Mouse (Mus musculus): ENCODE data around the gene Slc25a34. TPM values are rescaled to one million over a fixed set of nuclear protein-coding genes. Genes with fewer than 3 reads are reported as not detected.

The Slc25a34 gene
- polyA plus RNA-seq, 2 experiments = 0.03 TPM; not detected in 1

DNA sequence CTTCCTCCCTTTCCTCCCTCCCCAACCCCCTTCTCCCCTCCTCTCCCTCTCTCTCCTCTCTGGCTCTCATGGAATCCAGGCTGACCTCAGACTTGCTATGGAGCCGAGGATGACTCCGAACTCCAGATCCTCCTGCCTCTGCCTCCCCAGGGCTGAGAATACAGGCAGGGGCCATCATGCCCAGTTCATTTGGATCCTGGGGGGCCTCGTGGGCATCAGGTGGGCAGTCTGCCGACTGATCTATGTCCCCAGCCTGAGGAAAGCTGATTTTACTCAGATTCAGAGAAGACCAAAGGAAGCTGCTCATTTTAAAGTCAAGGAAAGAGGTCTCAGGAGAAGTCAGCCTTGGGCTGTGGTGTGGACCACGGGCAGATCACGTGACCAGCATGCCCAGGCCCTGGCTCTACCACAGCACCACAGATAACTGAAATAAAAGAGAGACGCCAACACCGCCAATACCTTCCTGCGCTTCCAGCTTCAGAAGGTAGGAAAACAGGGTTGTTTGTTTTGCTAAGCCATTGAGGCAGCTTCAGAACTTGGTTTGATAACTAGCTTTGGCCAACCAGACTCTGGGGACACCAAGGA is 4.2 kb downstream of the Slc25a34 start:
- H3K4me1 ChIP-seq (replicated peaks; ENCODE audit: control insufficient read depth in 2 of 2, insufficient read depth in 2 of 2, low read length in 1 of 2) = peaks cover 0 to 2% of the 10 kb centered on the region in 2 experiments; a peak in 1 of 4 replicates
- WGBS (ENCODE audit: insufficient replicate concordance) = 61% methylated on average over 9 of the region's 9 CpGs
- TF ChIP-seq EP300 (IDR thresholded peaks at IDR 0.05; ENCODE audit: low read depth) (no peak), CTCF (IDR thresholded peaks at IDR 0.05; ENCODE audit: low read depth) (no peak)
- H3K36me3 ChIP-seq (replicated peaks; ENCODE audit: control insufficient read depth, insufficient read depth, low read depth) = no peaks in the 10 kb centered on the region
- no peak overlapping the region for H3K4me2 ChIP-seq (ENCODE audit: low read depth)
- no peaks in the 10 kb centered on the region for H3K27me3 ChIP-seq (ENCODE audit: control insufficient read depth, insufficient read depth, low read length)
- no peak overlapping the region for H3K27ac ChIP-seq
- H3K4me3 ChIP-seq (ENCODE audit: insufficient read depth in 1 of 2, low read depth in 2 of 2, low read length in 2 of 2) = no peak overlapping the region
- H3K9ac ChIP-seq (replicated peaks) = no peak overlapping the region
- DNase-seq (ENCODE audit: low read depth in 3 of 3, low spot score in 3 of 3) (no peak), ATAC-seq (ENCODE audit: insufficient read depth) (no peak)
- H3K9me3 ChIP-seq (ENCODE audit: control insufficient read depth, low read length) = no peaks in the 10 kb centered on the region

DNA sequence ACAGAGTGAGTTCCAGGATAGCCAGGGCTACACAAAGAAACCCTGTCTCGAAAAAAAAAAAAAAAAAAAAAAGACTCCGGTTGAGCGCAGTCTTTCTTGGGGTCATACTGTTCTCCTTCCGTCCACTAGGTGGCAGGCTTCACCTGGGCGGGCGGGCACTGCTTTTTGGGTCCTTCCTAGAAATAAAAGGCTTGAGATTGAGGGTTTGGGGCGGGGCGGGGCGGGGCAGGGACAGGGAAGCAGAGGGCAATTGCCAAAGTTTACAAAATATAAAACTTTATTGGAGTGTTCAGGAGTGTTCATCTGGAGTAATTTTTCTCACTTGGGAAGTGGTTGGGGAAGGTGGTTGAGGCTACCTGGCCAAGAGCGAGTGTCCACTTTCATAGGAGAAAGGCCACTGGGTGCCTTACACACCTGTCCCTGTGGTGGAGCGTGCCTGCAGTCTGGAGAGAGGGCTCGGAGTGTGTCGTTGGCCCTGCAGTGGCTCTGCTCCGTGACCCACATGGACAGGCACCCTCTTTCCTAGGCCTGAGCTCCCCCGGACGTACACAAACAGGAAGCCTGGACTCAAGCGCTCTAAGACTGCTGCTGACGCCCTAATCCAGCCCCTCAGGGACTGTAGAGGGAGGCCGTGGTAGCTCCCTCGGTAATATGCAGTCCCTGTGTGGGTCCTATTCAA is 4.9 kb downstream of the Slc25a34 start, which contains the start of gene Tmem82:
Gene Tmem82 (minus strand): TSS at position 69 of the 679 bp plus-strand sequence.
- ATAC-seq (ENCODE audit: insufficient read depth) (no peak), DNase-seq (ENCODE audit: low read depth in 3 of 3, low spot score in 3 of 3) (peak in 2 of 3 experiments; percentile 32 to 36)
- Histone ChIP-seq H3K9ac (replicated peaks) (no peak within 1 kb of the TSS), H3K27ac (no peak within 1 kb of the TSS), H3K4me2 (ENCODE audit: low read depth) (peak within 1 kb of the TSS; percentile 48), H3K36me3 (replicated peaks; ENCODE audit: control insufficient read depth, insufficient read depth, low read depth) (no peaks in the 10 kb centered on the region), H3K4me1 (replicated peaks; ENCODE audit: control insufficient read depth in 2 of 2, insufficient read depth in 2 of 2, low read length in 1 of 2) (peaks cover 0 to 2% of the 10 kb centered on the region in 2 experiments; a peak in 1 of 4 replicates), H3K9me3 (ENCODE audit: control insufficient read depth, low read length) (no peaks in the 10 kb centered on the region), H3K4me3 (ENCODE audit: insufficient read depth in 1 of 2, low read depth in 2 of 2, low read length in 2 of 2) (peak within 1 kb of the TSS; percentile 20 to 48), H3K27me3 (ENCODE audit: control insufficient read depth, insufficient read depth, low read length) (no peaks in the 10 kb centered on the region)
- WGBS (ENCODE audit: insufficient replicate concordance) = 25% methylated on average over 19 of the region's 20 CpGs
- no peak for TF ChIP-seq EP300 (IDR thresholded peaks at IDR 0.05; ENCODE audit: low read depth)
- peak; percentile 83 for TF ChIP-seq CTCF (IDR thresholded peaks at IDR 0.05; ENCODE audit: low read depth)

DNA sequence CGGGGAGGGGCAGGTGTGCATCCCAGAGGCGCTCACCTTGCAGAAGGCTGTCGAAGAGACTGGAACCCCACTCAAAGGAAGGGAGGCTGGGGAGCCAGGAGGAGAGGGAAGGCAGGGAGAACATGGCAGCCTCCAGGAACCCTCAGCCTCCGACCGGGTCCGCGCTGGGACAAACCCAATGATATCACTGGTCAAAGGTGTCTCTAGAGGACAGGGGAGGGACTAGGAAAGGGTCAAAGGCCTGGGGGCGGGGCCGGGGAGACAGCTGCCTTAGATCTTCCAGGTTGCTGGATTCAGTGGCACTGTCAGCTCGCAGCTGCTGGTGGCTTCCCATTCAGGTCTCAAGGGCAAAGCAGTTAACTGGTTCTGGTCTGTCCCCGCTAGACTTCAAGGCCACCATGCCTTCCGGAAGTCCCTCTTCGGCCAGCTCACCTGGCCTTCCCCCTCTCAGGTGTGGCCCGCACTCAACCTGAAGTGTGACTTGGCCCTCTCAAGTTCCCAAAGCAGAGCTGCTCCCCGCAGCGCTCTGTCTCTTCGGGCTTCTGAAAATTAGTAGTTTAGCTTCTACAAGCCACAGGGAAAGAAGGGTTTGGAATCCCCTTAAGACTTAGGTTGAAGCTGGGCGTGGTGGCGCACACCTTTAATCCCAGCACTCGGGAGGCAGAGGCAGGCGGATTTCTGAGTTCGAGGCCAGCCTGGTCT is 5.6 kb downstream of the Slc25a34 start:
- Histone ChIP-seq H3K9me3 (ENCODE audit: control insufficient read depth, low read length) (no peaks in the 10 kb centered on the region), H3K4me3 (ENCODE audit: insufficient read depth in 1 of 2, low read depth in 2 of 2, low read length in 2 of 2) (peak overlapping the region; percentile 20 to 48), H3K27me3 (ENCODE audit: control insufficient read depth, insufficient read depth, low read length) (no peaks in the 10 kb centered on the region), H3K36me3 (replicated peaks; ENCODE audit: control insufficient read depth, insufficient read depth, low read depth) (no peaks in the 10 kb centered on the region), H3K4me2 (ENCODE audit: low read depth) (peak overlapping the region; percentile 48), H3K4me1 (replicated peaks; ENCODE audit: control insufficient read depth in 2 of 2, insufficient read depth in 2 of 2, low read length in 1 of 2) (peaks cover 0 to 2% of the 10 kb centered on the region in 2 experiments; a peak in 1 of 4 replicates), H3K27ac (no peak overlapping the region), H3K9ac (replicated peaks) (no peak overlapping the region)
- peak in 1 of 3 experiments; percentile 19 for DNase-seq (ENCODE audit: low read depth in 3 of 3, low spot score in 3 of 3)
- peak; percentile 40; the same call in 1 of the 2 replicates for ATAC-seq (ENCODE audit: insufficient read depth)
- TF ChIP-seq CTCF (IDR thresholded peaks at IDR 0.05; ENCODE audit: low read depth) (no peak), EP300 (IDR thresholded peaks at IDR 0.05; ENCODE audit: low read depth) (no peak)
- 8% methylated on average over 22 of the region's 22 CpGs for WGBS (ENCODE audit: insufficient replicate concordance)

DNA sequence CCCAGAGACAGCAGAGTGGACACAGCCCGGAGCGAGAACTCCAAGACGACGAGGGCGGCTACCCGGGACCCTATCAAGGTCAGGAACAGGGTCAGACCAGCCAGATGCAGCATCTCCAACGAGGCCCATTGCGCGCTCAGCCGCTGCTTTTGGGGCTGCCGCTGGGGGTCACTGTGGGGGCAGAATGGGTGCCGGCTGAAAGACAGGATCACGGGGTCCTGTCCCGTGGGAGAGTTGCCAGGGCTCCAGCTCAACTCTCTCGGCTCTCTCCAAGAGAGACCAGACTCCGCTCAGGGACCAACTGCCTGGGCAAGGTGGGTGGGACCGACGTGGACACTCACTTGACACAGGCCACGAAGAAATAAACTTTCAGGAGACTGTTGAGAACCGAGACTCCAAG is 6.3 kb downstream of the Slc25a34 start:
- no peak for TF ChIP-seq EP300 (IDR thresholded peaks at IDR 0.05; ENCODE audit: low read depth)
- TF ChIP-seq CTCF (IDR thresholded peaks at IDR 0.05; ENCODE audit: low read depth) = peak; percentile 72
- Histone ChIP-seq H3K27ac (no peak overlapping the region), H3K9me3 (ENCODE audit: control insufficient read depth, low read length) (no peaks in the 10 kb centered on the region), H3K27me3 (ENCODE audit: control insufficient read depth, insufficient read depth, low read length) (no peaks in the 10 kb centered on the region), H3K4me2 (ENCODE audit: low read depth) (peak overlapping the region; percentile 48), H3K36me3 (replicated peaks; ENCODE audit: control insufficient read depth, insufficient read depth, low read depth) (no peaks in the 10 kb centered on the region), H3K4me3 (ENCODE audit: insufficient read depth in 1 of 2, low read depth in 2 of 2, low read length in 2 of 2) (peak overlapping the region; percentile 20 to 48), H3K9ac (replicated peaks) (no peak overlapping the region), H3K4me1 (replicated peaks; ENCODE audit: control insufficient read depth in 2 of 2, insufficient read depth in 2 of 2, low read length in 1 of 2) (peaks cover 0 to 2% of the 10 kb centered on the region in 2 experiments; a peak in 1 of 4 replicates)
- peak; percentile 39; the same call in 1 of the 2 replicates for ATAC-seq (ENCODE audit: insufficient read depth)
- DNase-seq (ENCODE audit: low read depth in 3 of 3, low spot score in 3 of 3) = no peak
- 3% methylated on average over 20 of the region's 20 CpGs for WGBS (ENCODE audit: insufficient replicate concordance)

DNA sequence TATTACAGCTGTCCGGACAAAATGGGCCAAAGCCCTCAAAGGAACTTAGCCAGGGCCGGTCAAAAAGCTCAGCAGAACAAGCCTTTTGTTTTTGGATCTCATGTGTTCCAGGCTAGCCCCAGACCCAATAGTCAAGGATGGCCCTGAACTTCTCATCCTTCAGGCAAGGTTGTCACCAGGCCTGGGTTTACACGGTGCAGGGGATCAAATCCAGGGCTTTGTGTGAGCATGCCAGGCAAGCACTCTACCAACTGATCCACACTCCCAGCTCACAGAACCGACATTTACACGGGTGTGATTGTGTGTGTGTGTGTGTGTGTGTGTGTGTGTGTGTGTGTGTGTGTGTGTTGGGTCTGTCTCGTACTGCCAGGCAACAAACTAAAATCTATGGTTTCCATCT is 6.8 kb downstream of the Slc25a34 start:
- Histone ChIP-seq H3K27ac (no peak overlapping the region), H3K27me3 (ENCODE audit: control insufficient read depth, insufficient read depth, low read length) (no peaks in the 10 kb centered on the region), H3K4me3 (ENCODE audit: insufficient read depth in 1 of 2, low read depth in 2 of 2, low read length in 2 of 2) (no peak overlapping the region), H3K9ac (replicated peaks) (no peak overlapping the region), H3K4me1 (replicated peaks; ENCODE audit: control insufficient read depth in 2 of 2, insufficient read depth in 2 of 2, low read length in 1 of 2) (peaks cover 0 to 2% of the 10 kb centered on the region in 2 experiments; a peak in 1 of 4 replicates), H3K9me3 (ENCODE audit: control insufficient read depth, low read length) (no peaks in the 10 kb centered on the region), H3K36me3 (replicated peaks; ENCODE audit: control insufficient read depth, insufficient read depth, low read depth) (no peaks in the 10 kb centered on the region), H3K4me2 (ENCODE audit: low read depth) (no peak overlapping the region)
- TF ChIP-seq EP300 (IDR thresholded peaks at IDR 0.05; ENCODE audit: low read depth) = no peak
- TF ChIP-seq CTCF (IDR thresholded peaks at IDR 0.05; ENCODE audit: low read depth) = no peak
- ATAC-seq (ENCODE audit: insufficient read depth) (no peak), DNase-seq (ENCODE audit: low read depth in 3 of 3, low spot score in 3 of 3) (no peak)
- WGBS (ENCODE audit: insufficient replicate concordance) = 58% methylated on average over 6 of the region's 6 CpGs
